Mouse (Mus musculus): ENCODE data around the gene Atxn1.

The Atxn1 gene

GRCm38 (mm10) chr13:45964853-45965593, at the start of gene Atxn1:
TSS of gene Atxn1 (minus strand) at chr13:45965008.
- DNase-seq, result peak; percentile 71

DNA sequence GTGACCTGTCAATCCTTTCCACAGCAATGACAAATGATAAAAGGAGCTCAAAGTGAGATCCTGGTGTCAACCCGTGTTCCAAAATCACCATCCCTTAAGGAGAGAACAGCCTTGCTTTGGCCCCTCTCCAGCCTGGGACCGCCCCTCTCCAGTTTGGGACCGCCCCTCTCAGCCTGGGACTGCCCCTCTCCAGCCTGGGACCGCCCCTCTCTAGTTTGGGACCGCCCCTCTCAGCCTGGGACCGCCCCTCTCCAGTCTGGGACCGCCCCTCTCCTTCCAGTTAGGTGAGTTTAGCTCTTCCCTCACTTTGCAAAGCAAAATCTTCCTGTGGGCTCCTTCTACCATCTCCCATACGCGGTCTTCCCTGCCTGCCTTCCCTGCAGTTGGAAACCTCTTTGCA, 46.4 kb upstream of the Atxn1 start:
- no peak for DNase-seq

DNA sequence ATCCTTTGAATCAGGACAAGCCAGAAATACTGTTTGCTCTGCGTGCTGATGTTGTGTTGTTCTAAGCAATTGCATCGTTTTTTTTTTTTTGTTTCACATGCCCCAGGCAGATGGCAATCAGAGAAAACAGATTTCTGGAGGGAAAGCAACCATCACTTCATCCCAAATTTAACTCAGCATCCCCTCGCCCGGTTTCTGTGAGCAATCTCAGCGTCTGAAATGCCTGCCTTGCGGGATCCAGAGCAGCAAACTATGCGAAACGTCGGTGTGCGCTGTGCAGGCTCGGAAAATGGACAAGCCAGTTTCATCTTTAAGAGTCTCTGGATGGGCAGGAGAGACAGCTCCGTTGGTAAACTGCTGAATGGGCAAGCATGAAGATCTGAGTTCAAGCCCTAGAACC, 45.3 kb upstream of the Atxn1 start:
- DNase-seq, result no peak

- DNase-seq, result no peak
Observed at GRCm38 (mm10) chr13:46008831-46009666, 44.2 kb upstream of the Atxn1 start.

DNA sequence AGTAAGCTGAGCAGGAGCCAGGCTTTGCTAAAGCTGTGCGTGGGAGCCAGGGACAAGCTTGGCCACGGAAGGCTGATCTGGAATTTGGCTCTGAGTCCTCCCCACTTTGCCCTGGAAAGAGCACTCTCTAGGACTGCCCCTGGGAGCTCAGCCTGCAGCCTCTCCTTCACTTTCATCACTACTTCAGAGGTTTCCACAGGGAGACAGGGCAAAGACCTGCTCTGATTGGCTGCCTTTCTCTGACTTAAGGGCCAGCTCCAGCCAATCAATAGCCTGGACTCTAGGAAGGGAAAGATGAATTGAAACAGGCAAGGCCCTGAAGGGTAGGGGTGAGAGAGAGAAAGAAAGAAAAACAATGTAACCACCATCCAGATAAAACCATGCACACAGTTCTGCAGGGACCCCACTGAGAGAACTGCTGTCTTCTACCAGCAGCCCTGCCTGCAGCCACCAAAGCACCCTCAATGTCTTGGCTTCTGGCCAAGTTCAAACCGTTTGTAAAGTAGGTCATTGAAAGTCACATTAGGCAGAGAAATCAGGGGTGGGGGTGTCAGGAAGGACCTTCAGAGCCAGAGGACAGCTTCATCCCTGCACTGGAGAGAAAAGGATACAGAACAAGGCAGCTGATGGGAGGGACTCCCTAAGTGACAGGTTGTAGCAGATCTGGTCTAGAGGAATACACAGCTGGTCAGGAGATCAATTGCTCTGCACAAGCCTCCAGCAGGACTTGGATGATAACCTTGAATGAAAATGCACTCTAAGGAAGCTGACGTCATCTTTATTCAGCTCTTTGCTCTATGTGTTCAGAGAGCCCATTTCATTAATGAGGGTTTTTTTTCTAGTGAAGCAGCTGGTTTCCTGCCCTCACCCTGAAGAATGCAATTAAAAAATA, 41.6 kb upstream of the Atxn1 start:
- peak; percentile 72 for DNase-seq

DNA sequence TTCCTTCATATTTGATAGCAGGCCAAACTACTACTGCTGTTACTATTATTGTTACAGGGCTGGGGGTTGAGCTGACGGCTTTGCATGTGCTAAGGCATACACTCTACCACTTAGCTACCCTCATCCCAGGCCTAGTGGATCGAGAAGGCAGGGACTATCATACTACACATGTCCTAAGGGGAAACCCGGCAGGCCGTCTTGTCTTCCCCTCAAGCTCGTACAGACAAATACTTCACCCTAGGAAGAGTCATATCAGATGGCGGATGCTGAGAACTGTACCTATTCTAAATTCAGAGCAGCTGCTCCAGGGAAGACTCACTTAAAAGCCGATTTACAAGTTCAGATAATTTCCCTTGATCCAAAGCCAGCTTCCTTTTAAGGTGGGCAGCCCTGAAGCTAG, 40.8 kb upstream of the Atxn1 start:
- DNase-seq, result no peak

GRCm38 (mm10) chr13:46001356-46001755, 36.5 kb upstream of the Atxn1 start:
- no peak for DNase-seq

DNA sequence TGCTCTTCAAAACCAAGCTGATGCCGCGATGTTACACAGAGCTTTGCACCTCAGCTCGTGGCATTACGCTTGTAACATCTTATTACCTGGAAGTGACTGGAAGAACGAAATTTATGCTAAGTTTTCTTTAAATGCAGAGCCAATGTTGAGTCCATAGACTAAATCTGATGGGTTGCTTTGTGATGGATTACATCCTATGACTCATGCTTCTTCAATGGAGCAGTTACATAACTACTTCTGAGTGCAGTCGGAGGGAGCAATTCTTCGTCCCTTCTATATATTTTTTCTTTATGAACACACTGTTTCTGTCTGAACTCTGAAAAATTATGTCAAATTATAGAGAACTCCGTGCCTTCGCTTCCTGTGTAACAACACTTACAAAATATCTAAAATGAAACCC, 28.1 kb upstream of the Atxn1 start:
- no peak for DNase-seq

DNA sequence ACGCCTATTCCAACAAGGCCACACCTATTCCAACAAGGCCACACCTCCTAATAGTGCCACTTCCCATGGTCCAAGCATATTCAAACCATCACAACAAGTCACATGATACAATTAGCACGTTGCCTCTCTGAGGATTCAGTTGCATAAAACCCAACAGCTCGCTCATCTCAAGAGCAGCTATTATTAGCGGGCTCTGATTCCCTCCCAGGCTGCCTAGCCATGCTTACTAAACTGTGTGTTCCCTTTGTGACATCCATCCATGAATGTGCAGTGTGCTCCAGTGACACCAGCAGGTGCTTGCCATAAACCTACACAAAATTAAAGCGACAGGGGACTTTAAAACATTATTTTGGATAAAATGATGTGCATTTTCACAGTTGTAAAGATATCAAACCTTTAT, 25.7 kb upstream of the Atxn1 start:
- no peak for DNase-seq

- no peak for DNase-seq
Observed at GRCm38 (mm10) chr13:45979246-45979645, 14.4 kb upstream of the Atxn1 start.

GRCm38 (mm10) chr13:45976894-45977293, 12.1 kb upstream of the Atxn1 start:
- DNase-seq, result no peak

DNA sequence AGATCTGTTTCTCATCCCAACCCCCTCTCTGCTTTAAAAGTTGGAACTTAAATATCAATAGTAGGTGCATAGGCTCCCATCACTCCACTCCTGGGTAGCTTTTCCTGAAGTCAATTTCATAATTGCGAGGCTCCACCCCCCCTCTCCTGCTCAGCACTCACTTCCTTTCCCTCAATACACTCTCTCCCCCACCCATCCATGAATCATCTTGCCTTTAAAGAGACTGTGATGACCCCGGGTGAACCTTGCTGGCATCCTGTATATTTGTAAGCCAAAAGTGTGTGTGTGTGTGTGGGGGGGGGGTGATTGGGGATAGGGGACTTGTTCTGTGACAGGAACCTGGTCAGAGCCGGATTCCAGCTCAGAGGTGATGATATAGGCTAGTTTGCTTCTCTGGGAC, 9.8 kb upstream of the Atxn1 start:
- no peak for DNase-seq

GRCm38 (mm10) chr13:45973972-45974490, 9.2 kb upstream of the Atxn1 start:
- DNase-seq, result no peak

- DNase-seq, result no peak
Observed at GRCm38 (mm10) chr13:45970920-45971536, 6.2 kb upstream of the Atxn1 start.

GRCm38 (mm10) chr13:45968206-45968605, 3.4 kb upstream of the Atxn1 start:
- no peak for DNase-seq

DNA sequence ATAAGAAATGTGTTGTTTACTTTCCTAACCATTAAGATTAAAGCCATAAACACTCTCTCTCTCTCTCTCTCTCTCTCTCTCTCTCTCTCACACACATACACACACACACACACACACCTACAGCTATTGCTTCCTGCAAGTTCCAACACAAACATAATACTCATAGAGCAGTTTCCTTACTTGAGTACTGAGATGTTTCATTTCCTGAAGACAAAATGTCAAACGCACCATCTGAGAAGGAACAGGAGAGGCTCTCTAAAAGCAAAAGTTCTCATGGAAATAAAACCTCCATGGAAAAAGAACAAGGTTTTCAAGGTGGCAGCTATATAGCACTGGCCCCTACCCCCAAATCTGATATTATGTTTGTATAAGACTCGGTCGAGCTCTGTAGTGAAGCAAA, 2.6 kb upstream of the Atxn1 start:
- no peak for DNase-seq

GRCm38 (mm10) chr13:45966586-45966985, 1.8 kb upstream of the Atxn1 start:
- no peak for DNase-seq

DNA sequence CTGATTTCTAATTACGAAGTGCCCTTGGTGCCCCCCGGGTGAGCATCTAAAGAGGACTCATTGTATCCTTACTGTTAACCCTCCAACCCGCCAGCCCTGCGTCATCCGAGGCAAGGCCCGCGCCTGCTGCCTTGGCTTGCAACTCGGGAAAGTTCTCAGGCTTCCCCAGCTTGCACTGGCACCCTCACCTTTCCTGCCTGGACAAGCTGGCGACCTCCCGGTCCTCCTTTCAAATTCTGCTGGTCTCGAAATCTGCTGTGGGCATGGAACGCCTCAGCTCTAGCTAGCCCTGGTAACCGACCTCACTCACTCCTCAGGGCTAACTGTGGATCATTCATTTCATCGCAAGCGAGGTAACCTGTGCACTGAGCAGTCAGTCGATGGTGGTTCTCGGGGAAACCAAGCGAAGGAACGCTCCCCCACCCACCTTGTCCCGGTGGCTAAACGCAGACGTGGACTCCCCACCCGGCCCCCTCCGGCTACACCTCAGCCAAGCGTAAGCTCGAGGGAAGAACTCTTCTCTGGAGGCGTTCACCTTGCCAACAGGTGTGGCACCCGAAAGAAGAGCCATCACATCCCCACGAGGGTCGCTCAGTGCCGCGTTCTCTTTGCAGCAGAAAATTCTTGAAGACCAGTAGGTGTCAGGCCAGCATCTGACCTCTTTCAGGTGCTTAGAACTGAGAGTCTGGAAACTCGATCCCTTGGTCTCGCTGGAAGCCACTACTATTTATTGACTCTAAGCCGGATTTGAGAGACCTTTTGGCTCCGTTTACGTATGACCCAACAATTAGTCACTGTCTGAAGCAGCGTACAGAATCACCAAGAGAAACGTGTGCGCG, 1.0 kb upstream of the Atxn1 start:
- peak; percentile 34 for DNase-seq

GRCm38 (mm10) chr13:45964331-45964852, 416 bp downstream of the Atxn1 start:
- peak; percentile 38 for DNase-seq

DNA sequence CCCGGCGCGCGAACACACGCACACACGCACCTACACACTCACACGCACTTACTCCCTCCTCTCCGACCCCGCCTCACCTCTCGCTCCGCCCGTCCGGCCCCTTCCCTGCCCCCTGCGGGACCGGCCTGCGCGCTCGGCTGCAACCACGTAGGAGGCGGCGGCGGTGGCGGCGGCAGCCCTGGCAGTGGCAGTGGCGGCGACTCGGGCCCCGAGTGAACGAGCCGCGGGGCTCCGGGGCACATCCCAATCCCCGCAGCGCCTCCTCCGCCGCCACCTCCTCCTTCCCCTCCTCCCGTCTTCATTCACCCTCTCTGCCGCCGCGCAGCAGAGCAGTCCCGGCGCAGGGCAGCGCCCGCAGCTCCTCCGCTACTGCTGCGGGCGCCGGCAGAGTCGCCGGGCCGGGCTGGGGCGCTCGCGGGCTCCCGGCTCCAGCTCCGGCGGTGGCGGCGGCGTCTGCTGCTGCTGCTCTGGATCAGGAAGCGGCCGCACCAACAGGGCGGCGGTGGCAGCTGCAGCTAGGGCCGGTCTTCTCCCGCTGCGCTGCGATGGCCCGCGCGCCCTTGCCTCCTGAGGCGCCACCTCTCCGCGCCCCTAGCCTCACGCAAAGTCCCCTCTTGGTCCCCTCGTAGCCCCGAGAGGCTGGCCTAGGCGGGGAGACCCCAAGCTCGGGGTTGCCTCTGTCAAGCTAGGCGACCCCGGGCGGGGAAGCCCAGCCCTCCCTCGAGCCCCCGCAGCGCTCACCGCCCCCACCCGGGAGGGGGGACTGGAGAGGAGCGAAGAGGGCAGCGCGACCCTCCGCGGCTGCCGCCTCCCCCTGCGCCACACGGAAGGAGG, 1.1 kb downstream of the Atxn1 start:
- DNase-seq, result peak; percentile 83

Measured in right cerebral cortex, adult 18-20 months (tissue).